In genomic region chr9:58847008-58847407, GRCm38 (mm10) we compare ENCODE assay signal across 18 mouse cellular contexts. TPM values are rescaled to one million over a fixed set of nuclear protein-coding genes. Genes with fewer than 3 reads are reported as not detected.
DNase-seq lines count a peak whose midpoint lies in the region; ATAC-seq lines count a peak whose summit lies in the region.
"Had no signal": no experiment of that assay in that cellular context is flagged by ENCODE, and none has a peak within 500 bp of the region (broad histone marks: within the 10 kb centered on the region; RNA-seq: fewer than 3 reads in every experiment).

No protein-coding gene starts in this region.

- H3K9me3 ChIP-seq in heart, embryonic 14.5 days (ENCODE audit: control insufficient read depth, low read length): no peaks in the 10 kb centered on the region
- H3K9me3 ChIP-seq in megakaryocyte, embryonic 14.5 days: no peaks in the 10 kb centered on the region
- no peaks in the 10 kb centered on the region for H3K9me3 ChIP-seq in liver, embryonic 13.5 days (replicated peaks)
- H3K9me3 ChIP-seq: embryonic facial prominence, embryonic 13.5 days; neural tube, embryonic 12.5 days had no signal

- peak overlapping the region; percentile 51; the same call in 1 of the 2 replicates for H3K4me2 ChIP-seq in heart, embryonic 14.5 days (ENCODE audit: low read length)
- no peak overlapping the region for H3K4me2 ChIP-seq in liver, embryonic 13.5 days
- H3K4me2 ChIP-seq: embryonic facial prominence, embryonic 13.5 days; neural tube, embryonic 12.5 days had no signal

- peaks cover 19 to 35% of the 10 kb centered on the region in 2 experiments for H3K4me1 ChIP-seq in heart, embryonic 14.5 days (ENCODE audit: control insufficient read depth in 2 of 2, insufficient read depth in 2 of 2, low read length in 2 of 2)
- peaks cover 26% of the 10 kb centered on the region for H3K4me1 ChIP-seq in megakaryocyte, embryonic 14.5 days
- H3K4me1 ChIP-seq in liver, embryonic 13.5 days (replicated peaks): peaks cover 10% of the 10 kb centered on the region

- ATAC-seq in heart, embryonic 14.5 days (ENCODE audit: insufficient number of reproducible peaks, insufficient read depth, low FRiP score, low read depth): no peak
- no peak for ATAC-seq in megakaryocyte, adult 5-6 weeks (ENCODE audit: poor library complexity, severe bottlenecking)
- ATAC-seq in liver, embryonic 13.5 days (ENCODE audit: low read depth): 0 out of 2 replicates have a peak, but pooled peaks have one; percentile 26
- ATAC-seq: forebrain, embryonic 16.5 days had no signal

- H3K36me3 ChIP-seq in heart, embryonic 14.5 days (ENCODE audit: control insufficient read depth, insufficient read depth, low read length): 0 out of 2 replicates have a peak, but pooled peaks cover 5% of the 10 kb centered on the region
- no peaks in the 10 kb centered on the region for H3K36me3 ChIP-seq in megakaryocyte, embryonic 14.5 days (replicated peaks; ENCODE audit: low read length)
- H3K36me3 ChIP-seq in liver, embryonic 13.5 days: no peaks in the 10 kb centered on the region
- H3K36me3 ChIP-seq: embryonic facial prominence, embryonic 13.5 days had no signal

- H3K27me3 ChIP-seq in heart, embryonic 14.5 days (ENCODE audit: control insufficient read depth, insufficient read depth, low read length): no peaks in the 10 kb centered on the region
- H3K27me3 ChIP-seq in megakaryocyte, embryonic 14.5 days (replicated peaks): peaks cover 85% of the 10 kb centered on the region
- peaks cover 6% of the 10 kb centered on the region; the same call in 1 of the 2 replicates for H3K27me3 ChIP-seq in liver, embryonic 13.5 days
- H3K27me3 ChIP-seq: embryonic facial prominence, embryonic 13.5 days had no signal

- peak overlapping the region; percentile 36 for H3K9ac ChIP-seq in heart, embryonic 14.5 days (ENCODE audit: low read length)
- no peak overlapping the region for H3K9ac ChIP-seq in liver, embryonic 13.5 days
- H3K9ac ChIP-seq: embryonic facial prominence, embryonic 13.5 days; neural tube, embryonic 12.5 days had no signal

- DNase-seq in heart, adult 9 months (ENCODE audit: low spot score in 2 of 2): no peak
- no peak for DNase-seq in liver, embryonic 13.5 days
- peak; percentile 34 to 62 for DNase-seq in lung, postnatal 4 days
- DNase-seq in embryo, embryonic 10.5 days (ENCODE audit: low spot score): no peak
- DNase-seq in spleen, postnatal 10 days (ENCODE audit: low spot score in 2 of 2): no peak
- DNase-seq: adrenal gland, postnatal 25 days; cerebellum, adult 18-20 months; kidney, adult 9 months; kidney, postnatal 36 days; right cerebral cortex, postnatal 14 days; thymus, postnatal 36 days had no signal

- H3K27ac ChIP-seq in heart, embryonic 14.5 days (replicated peaks in 1 of 2; ENCODE audit: control insufficient read depth in 1 of 2, insufficient read depth in 1 of 2, low read depth in 2 of 2, low read length in 2 of 2): peak overlapping the region; percentile 61 to 80
- no peak overlapping the region for H3K27ac ChIP-seq in liver, embryonic 13.5 days
- H3K27ac ChIP-seq: embryonic facial prominence, embryonic 13.5 days; neural tube, embryonic 12.5 days had no signal

- H3K4me3 ChIP-seq in heart, embryonic 14.5 days (ENCODE audit: control insufficient read depth in 1 of 2, insufficient read depth in 1 of 2, low read depth in 1 of 2, low read length in 2 of 2): no peak overlapping the region
- H3K4me3 ChIP-seq in megakaryocyte, embryonic 14.5 days (replicated peaks): peak overlapping the region; percentile 77
- H3K4me3 ChIP-seq in liver, embryonic 13.5 days (replicated peaks): no peak overlapping the region
- H3K4me3 ChIP-seq: embryonic facial prominence, embryonic 13.5 days; neural tube, embryonic 12.5 days had no signal

- 3% methylated on average over 3 of the region's 3 CpGs for WGBS in heart, embryonic 14.5 days
- 6% methylated on average over 3 of the region's 3 CpGs for WGBS in liver, embryonic 13.5 days (ENCODE audit: insufficient replicate concordance)

RNA-seq across cellular contexts. Expression of gene Hcn4, which starts 23.8 kb away (rescaled TPM):
- polyA plus RNA-seq in heart, embryonic 14.5 days (2014; fragmentation: Nextera tagmentation; extraction: Ambion mirVana): 2.0 and 3.6 TPM in 2 replicates
- not detected in 2 replicates for polyA plus RNA-seq in megakaryocyte, embryonic 14.5 days (2012; ENCODE audit: insufficient read depth, low replicate concordance)
- not detected in 2 replicates for total RNA-seq in megakaryocyte, adult 5-6 weeks (2015)
- not detected in 2 replicates for total RNA-seq in megakaryocyte, adult 5-6 weeks (2017)
- polyA plus RNA-seq in liver, embryonic 13.5 days (2015; fragmentation: Nextera tagmentation; extraction: Ambion mirVana): not detected in 2 replicates
- total RNA-seq: monocyte, adult 5-6 weeks had no signal

Comparison
In these comparisons a context has a peak if more than half of its experiments do, and no peak if none do; other contexts are left out.
1. DNase-seq: peak in lung, postnatal 4 days (2 of 2); none in heart, adult 9 months (0 of 2), liver, embryonic 13.5 days (single experiment), embryo, embryonic 10.5 days (single experiment) and spleen, postnatal 10 days (0 of 2).